Mouse (Mus musculus) spleen, adult 2 months (tissue): ENCODE data around the gene Cd3d.

Experiments
- CTCF ChIP-seq: fragments of 200-500 bp; IDR thresholded peaks from 2 replicates; pipeline ENCODE4 v1.5.1; 2011; ENCODE audit warnings: mild to moderate bottlenecking, inconsistent platforms; ENCODE audit not compliant: insufficient read depth, insufficient read length, insufficient replicate concordance; ENCODE audit errors: extremely low read depth
- POLR2A ChIP-seq: fragments of 200-500 bp; IDR thresholded peaks from 2 replicates; pipeline ENCODE4 v1.6.1; 2011; ENCODE audit warnings: low read depth, low read length, inconsistent platforms

DNA sequence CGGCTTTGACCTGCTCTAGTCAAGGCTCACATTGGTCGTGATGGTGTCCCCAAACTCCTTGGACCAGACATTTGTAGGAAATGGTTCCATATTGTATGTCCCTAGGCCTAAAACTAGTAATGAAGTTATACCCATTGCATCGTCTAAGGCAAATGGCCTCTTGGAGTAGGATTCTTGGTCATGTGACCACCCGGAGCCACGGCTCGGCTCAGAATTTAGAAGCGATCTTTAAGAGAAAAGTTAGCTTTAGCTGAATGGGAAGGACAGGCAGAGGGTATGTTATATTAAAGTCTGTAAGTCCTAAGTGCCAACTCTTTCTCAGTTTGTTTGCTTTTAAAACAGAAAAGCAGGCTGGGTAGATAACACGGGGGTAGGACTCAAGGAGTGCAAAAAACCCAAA lies 495 bp downstream of the Cd3d start:
- TF ChIP-seq POLR2A (no peak), CTCF (no peak)
